Mouse (Mus musculus): Measurements from ENCODE around the gene Podxl. TPM values are rescaled to one million over a fixed set of nuclear protein-coding genes. Genes with fewer than 3 reads are reported as not detected.
A peak's percentile ranks its signal among the peaks of the same experiment; 100 is the strongest.
"Not testable (repeated sequence)": the region's sequence is repeated elsewhere in the genome, so short reads cannot be mapped to it uniquely, and the experiment has no call there.

Podxl gene
- total and polyA plus RNA-seq, 2 experiments from 2014 or later, result 6.4 to 15.7 TPM

- no peaks in the 10 kb centered on the region for H3K4me1 ChIP-seq (ENCODE audit: insufficient read depth, low read length)
- no peak overlapping the region for H3K4me3 ChIP-seq (ENCODE audit: low read length)
- no peak for TF ChIP-seq CTCF (IDR thresholded peaks at IDR 0.05; ENCODE audit: low read depth)
- no peak overlapping the region for H3K27ac ChIP-seq
- no peak for ATAC-seq
- no peak overlapping the region for H3K4me2 ChIP-seq (ENCODE audit: low read depth, low read length)
- WGBS, result 72% methylated on average over 3 of the region's 3 CpGs
- no peaks in the 10 kb centered on the region for H3K9me3 ChIP-seq (ENCODE audit: low read length)
- no peaks in the 10 kb centered on the region for H3K36me3 ChIP-seq (ENCODE audit: insufficient read depth, low read length)
- no peak overlapping the region for H3K9ac ChIP-seq (replicated peaks; ENCODE audit: low read length)
- H3K27me3 ChIP-seq (ENCODE audit: insufficient read depth, low read length), result no peaks in the 10 kb centered on the region
- no peak for DNase-seq (ENCODE audit: low spot score)
Measured at GRCm38 (mm10) chr6:31571459-31571858, 7.7 kb upstream of the Podxl start.

GRCm38 (mm10) chr6:31568070-31568595 is 4.4 kb upstream of the Podxl start:
- Histone ChIP-seq H3K27ac (no peak overlapping the region), H3K4me3 (ENCODE audit: low read length) (no peak overlapping the region), H3K4me1 (ENCODE audit: insufficient read depth, low read length) (no peaks in the 10 kb centered on the region), H3K27me3 (ENCODE audit: insufficient read depth, low read length) (no peaks in the 10 kb centered on the region), H3K4me2 (ENCODE audit: low read depth, low read length) (no peak overlapping the region), H3K36me3 (ENCODE audit: insufficient read depth, low read length) (no peaks in the 10 kb centered on the region), H3K9ac (replicated peaks; ENCODE audit: low read length) (no peak overlapping the region), H3K9me3 (ENCODE audit: low read length) (no peaks in the 10 kb centered on the region)
- DNase-seq (ENCODE audit: low spot score) (no peak), ATAC-seq (no peak)
- no peak for TF ChIP-seq CTCF (IDR thresholded peaks at IDR 0.05; ENCODE audit: low read depth)
- WGBS, result 44% methylated on average over 7 of the region's 7 CpGs

GRCm38 (mm10) chr6:31567200-31567599 is 3.4 kb upstream of the Podxl start:
- Histone ChIP-seq H3K27me3 (ENCODE audit: insufficient read depth, low read length) (no peaks in the 10 kb centered on the region), H3K4me3 (ENCODE audit: low read length) (no peak overlapping the region), H3K9me3 (ENCODE audit: low read length) (no peaks in the 10 kb centered on the region), H3K4me2 (ENCODE audit: low read depth, low read length) (no peak overlapping the region), H3K4me1 (ENCODE audit: insufficient read depth, low read length) (no peaks in the 10 kb centered on the region), H3K27ac (no peak overlapping the region), H3K9ac (replicated peaks; ENCODE audit: low read length) (no peak overlapping the region), H3K36me3 (ENCODE audit: insufficient read depth, low read length) (no peaks in the 10 kb centered on the region)
- DNase-seq (ENCODE audit: low spot score) (no peak), ATAC-seq (no peak)
- no peak for TF ChIP-seq CTCF (IDR thresholded peaks at IDR 0.05; ENCODE audit: low read depth)
- 24% methylated on average over 7 of the region's 7 CpGs for WGBS

GRCm38 (mm10) chr6:31564901-31565391 is 1.2 kb upstream of the Podxl start:
- H3K4me3 ChIP-seq (ENCODE audit: low read length), result peak overlapping the region; percentile 71
- DNase-seq (ENCODE audit: low spot score) (peak; percentile 27), ATAC-seq (no peak)
- TF ChIP-seq CTCF (IDR thresholded peaks at IDR 0.05; ENCODE audit: low read depth), result no peak
- H3K9ac ChIP-seq (replicated peaks; ENCODE audit: low read length), result no peak overlapping the region
- H3K36me3 ChIP-seq (ENCODE audit: insufficient read depth, low read length), result no peaks in the 10 kb centered on the region
- H3K4me2 ChIP-seq (ENCODE audit: low read depth, low read length), result peak overlapping the region; percentile 99
- no peaks in the 10 kb centered on the region for H3K9me3 ChIP-seq (ENCODE audit: low read length)
- no peaks in the 10 kb centered on the region for H3K27me3 ChIP-seq (ENCODE audit: insufficient read depth, low read length)
- H3K4me1 ChIP-seq (ENCODE audit: insufficient read depth, low read length), result peaks cover 9% of the 10 kb centered on the region; the same call in 1 of the 2 replicates
- no peak overlapping the region for H3K27ac ChIP-seq
- 6% methylated on average over 17 of the region's 17 CpGs for WGBS

- Histone ChIP-seq H3K27ac (no peak overlapping the region), H3K27me3 (ENCODE audit: insufficient read depth, low read length) (no peaks in the 10 kb centered on the region), H3K4me1 (ENCODE audit: insufficient read depth, low read length) (peaks cover 11% of the 10 kb centered on the region; the same call in 1 of the 2 replicates), H3K4me3 (ENCODE audit: low read length) (peak overlapping the region; percentile 71), H3K36me3 (ENCODE audit: insufficient read depth, low read length) (no peaks in the 10 kb centered on the region), H3K9me3 (ENCODE audit: low read length) (no peaks in the 10 kb centered on the region), H3K4me2 (ENCODE audit: low read depth, low read length) (peak overlapping the region; percentile 99), H3K9ac (replicated peaks; ENCODE audit: low read length) (peak overlapping the region; percentile 71)
- TF ChIP-seq CTCF (IDR thresholded peaks at IDR 0.05; ENCODE audit: low read depth), result 0 out of 2 replicates have a peak, but pooled peaks have one; percentile 8
- WGBS, result 0% methylated on average over 18 of the region's 18 CpGs
- ATAC-seq (no peak), DNase-seq (ENCODE audit: low spot score) (peak; percentile 34)
Measured at GRCm38 (mm10) chr6:31564182-31564531, 376 bp upstream of the Podxl start.

- Histone ChIP-seq H3K4me2 (ENCODE audit: low read depth, low read length) (peak overlapping the region; percentile 99), H3K36me3 (ENCODE audit: insufficient read depth, low read length) (no peaks in the 10 kb centered on the region), H3K27ac (no peak overlapping the region), H3K9ac (replicated peaks; ENCODE audit: low read length) (peak overlapping the region; percentile 71), H3K27me3 (ENCODE audit: insufficient read depth, low read length) (no peaks in the 10 kb centered on the region), H3K4me3 (ENCODE audit: low read length) (peak overlapping the region; percentile 71), H3K4me1 (ENCODE audit: insufficient read depth, low read length) (peaks cover 11% of the 10 kb centered on the region; the same call in 1 of the 2 replicates), H3K9me3 (ENCODE audit: low read length) (no peaks in the 10 kb centered on the region)
- ATAC-seq (no peak), DNase-seq (ENCODE audit: low spot score) (no peak)
- no peak for TF ChIP-seq CTCF (IDR thresholded peaks at IDR 0.05; ENCODE audit: low read depth)
- WGBS, result 9% methylated on average over 16 of the region's 16 CpGs
Measured at GRCm38 (mm10) chr6:31562371-31563080, 1.3 kb downstream of the Podxl start.

- H3K4me1 ChIP-seq (ENCODE audit: insufficient read depth, low read length), result peaks cover 11% of the 10 kb centered on the region; the same call in 1 of the 2 replicates
- WGBS, result 67% methylated on average over 3 of the region's 3 CpGs
- not testable (repeated sequence) for H3K9ac ChIP-seq (replicated peaks; ENCODE audit: low read length)
Measured at GRCm38 (mm10) chr6:31561948-31562347, 1.8 kb downstream of the Podxl start.

More at GRCm38 (mm10) chr6:31561948-31562347, 1.8 kb downstream of the Podxl start:
- H3K4me3 ChIP-seq (ENCODE audit: low read length), result peak overlapping the region; percentile 71
- peak overlapping the region; percentile 99 for H3K4me2 ChIP-seq (ENCODE audit: low read depth, low read length)
- not testable (repeated sequence) for ATAC-seq; H3K27me3 ChIP-seq (ENCODE audit: insufficient read depth, low read length); DNase-seq (ENCODE audit: low spot score); H3K9me3 ChIP-seq (ENCODE audit: low read length); H3K36me3 ChIP-seq (ENCODE audit: insufficient read depth, low read length); H3K27ac ChIP-seq
